Mouse (Mus musculus) c-Kit-negative CD71-positive TER-119-positive erythroid progenitor cells, embryonic 14.5 days (primary cell): ENCODE results near the gene Myl9.

ENCODE experiments used
- DNase-seq: peaks from one replicate; pipeline ENCODE4 v3.0.0-alpha.2; 2013; ENCODE audit warnings: low read depth, low spot score

Gene Myl9

GRCm38 (mm10) chr2:156774738-156775454, at the start of gene Myl9:
Gene Myl9, plus strand, starts transcription at chr2:156775420.
- DNase-seq: no peak

GRCm38 (mm10) chr2:156726344-156726743, 48.9 kb upstream of the Myl9 start:
- no peak for DNase-seq

GRCm38 (mm10) chr2:156726878-156727277, 48.3 kb upstream of the Myl9 start:
- no peak for DNase-seq

- DNase-seq: no peak
Observed at GRCm38 (mm10) chr2:156729537-156730469, 45.4 kb upstream of the Myl9 start.

- no peak for DNase-seq
Observed at GRCm38 (mm10) chr2:156730501-156730921, 44.7 kb upstream of the Myl9 start.

GRCm38 (mm10) chr2:156731592-156731991, 43.6 kb upstream of the Myl9 start:
- DNase-seq: no peak

GRCm38 (mm10) chr2:156732109-156732508, 43.1 kb upstream of the Myl9 start:
- DNase-seq: no peak

- DNase-seq: no peak
Observed at GRCm38 (mm10) chr2:156735761-156736335, 39.4 kb upstream of the Myl9 start.

GRCm38 (mm10) chr2:156736846-156737245, 38.4 kb upstream of the Myl9 start:
- no peak for DNase-seq

- no peak for DNase-seq
Observed at GRCm38 (mm10) chr2:156737976-156738375, 37.2 kb upstream of the Myl9 start.

GRCm38 (mm10) chr2:156741265-156741664, 34.0 kb upstream of the Myl9 start:
- DNase-seq: no peak

- DNase-seq: no peak
Observed at GRCm38 (mm10) chr2:156741998-156742397, 33.2 kb upstream of the Myl9 start.

- DNase-seq: no peak
Observed at GRCm38 (mm10) chr2:156743248-156743647, 32.0 kb upstream of the Myl9 start.

GRCm38 (mm10) chr2:156744414-156744813, 30.8 kb upstream of the Myl9 start:
- DNase-seq: no peak

- DNase-seq: no peak
Observed at GRCm38 (mm10) chr2:156747315-156747714, 27.9 kb upstream of the Myl9 start.

- no peak for DNase-seq
Observed at GRCm38 (mm10) chr2:156749687-156750086, 25.5 kb upstream of the Myl9 start.

GRCm38 (mm10) chr2:156756937-156757336, 18.3 kb upstream of the Myl9 start:
- DNase-seq: no peak

GRCm38 (mm10) chr2:156760843-156761505, 14.2 kb upstream of the Myl9 start:
- DNase-seq: no peak

GRCm38 (mm10) chr2:156761521-156762278, 13.5 kb upstream of the Myl9 start:
- no peak for DNase-seq

- DNase-seq: no peak
Observed at GRCm38 (mm10) chr2:156762499-156762898, 12.7 kb upstream of the Myl9 start.

- DNase-seq: no peak
Observed at GRCm38 (mm10) chr2:156763101-156763500, 12.1 kb upstream of the Myl9 start.
